Mouse (Mus musculus): ENCODE data around the gene St6galnac4.

- TF ChIP-seq TAL1 (IDR thresholded peaks at IDR 0.05; ENCODE audit: low read length) (no peak), GATA1 (IDR thresholded peaks at IDR 0.05; ENCODE audit: low read length) (no peak)
Measured at GRCm38 (mm10) chr2:32630036-32630435, 43.1 kb downstream of the St6galnac4 start.

All from erythroblast, embryonic 14.5 days (primary cell).